Mouse (Mus musculus) myocyte (in vitro differentiated cells): ENCODE measurements at regions not wholly inside any gene's neighbourhood (a gene's known extent, or its start where the extent isn't known, plus 50 kb on each side); places are given as distances from the start of the nearest gene placed in this dataset.
A peak's percentile ranks its signal among the peaks of the same experiment; 100 is the strongest.

Source experiments
- H3K27me3 ChIP-seq: one replicate; pipeline ENCODE4 v1.6.1; 2011; ENCODE audit not compliant: control insufficient read depth, insufficient read depth, insufficient read length
- H3K36me3 ChIP-seq: one replicate; pipeline ENCODE4 v1.6.1; 2011; ENCODE audit not compliant: control insufficient read depth, insufficient read depth
- H3K4me2 ChIP-seq: one replicate; pipeline ENCODE4 v1.6.1; 2011; ENCODE audit warnings: low read depth, control low read depth
- H3K4me3 ChIP-seq: one replicate; pipeline ENCODE4 v1.5.1; 2011; ENCODE audit warnings: mild to moderate bottlenecking, control low read depth, moderate library complexity
- H3K79me2 ChIP-seq: one replicate; pipeline ENCODE4 v1.6.1; 2011; ENCODE audit not compliant: control insufficient read depth, insufficient read depth
- H3ac ChIP-seq: one replicate; pipeline ENCODE4 v1.6.1; 2011; ENCODE audit not compliant: control insufficient read depth, insufficient read length
- CEBPB ChIP-seq: IDR thresholded peaks from 2 replicates; pipeline ENCODE4 v1.6.1; 2011; ENCODE audit warnings: mild to moderate bottlenecking, moderate library complexity; ENCODE audit not compliant: poor library complexity, insufficient read depth, severe bottlenecking
- E2F4 ChIP-seq: IDR thresholded peaks from one replicate; pipeline ENCODE4 v1.6.1; 2011; ENCODE audit warnings: mild to moderate bottlenecking, control low read depth, moderate library complexity; ENCODE audit not compliant: insufficient read depth
- MAX ChIP-seq: IDR thresholded peaks from one replicate; pipeline ENCODE4 v1.6.1; 2011; ENCODE audit warnings: low read depth, mild to moderate bottlenecking, control low read depth
- MYOD1 ChIP-seq, 3 experiments: IDR thresholded peaks; one replicate each; pipeline ENCODE4 v1.6.1; 2011; ENCODE audit warnings: control low read depth in 2 of 3, low read depth in 2 of 3, mild to moderate bottlenecking in 2 of 3, moderate library complexity in 1 of 3; ENCODE audit not compliant: insufficient read length in 2 of 3, control insufficient read depth in 1 of 3
- MYOG ChIP-seq, 3 experiments: IDR thresholded peaks; one replicate each; pipeline ENCODE4 v1.6.1; 2011; ENCODE audit warnings: control low read depth in 2 of 3, low read depth in 2 of 3, mild to moderate bottlenecking in 2 of 3; ENCODE audit not compliant: insufficient read length in 2 of 3, control insufficient read depth in 1 of 3, insufficient read depth in 1 of 3
- POLR2A ChIP-seq: IDR thresholded peaks from one replicate; pipeline ENCODE4 v1.6.1; 2011; ENCODE audit warnings: low read depth, mild to moderate bottlenecking, control low read depth, moderate library complexity; ENCODE audit not compliant: insufficient read length
- POLR2AphosphoS2 ChIP-seq: IDR thresholded peaks from one replicate; pipeline ENCODE4 v1.6.1; 2011; ENCODE audit warnings: low read depth, control low read depth; ENCODE audit not compliant: insufficient read length
- REST ChIP-seq: IDR thresholded peaks from one replicate; pipeline ENCODE4 v1.6.1; 2011; ENCODE audit warnings: mild to moderate bottlenecking, control low read depth, moderate library complexity; ENCODE audit not compliant: insufficient read depth, insufficient read length
- SRF ChIP-seq: IDR thresholded peaks from one replicate; pipeline ENCODE4 v1.6.1; 2011; ENCODE audit warnings: low read depth; ENCODE audit not compliant: control insufficient read depth, insufficient read length
- TCF12 ChIP-seq: IDR thresholded peaks from one replicate; pipeline ENCODE4 v1.6.1; 2011; ENCODE audit warnings: mild to moderate bottlenecking, control low read depth; ENCODE audit not compliant: poor library complexity, insufficient read depth, severe bottlenecking
- TCF3 ChIP-seq: IDR thresholded peaks from one replicate; pipeline ENCODE4 v1.6.1; 2011; ENCODE audit warnings: low read depth, control low read depth; ENCODE audit not compliant: insufficient read length
- USF1 ChIP-seq: IDR thresholded peaks from one replicate; pipeline ENCODE4 v1.6.1; 2011; ENCODE audit warnings: low read depth, mild to moderate bottlenecking, control low read depth, moderate library complexity

GRCm38 (mm10) chr12:79910884-79911759 lies 201.7 kb downstream of the Zfp36l1 start:
- no peaks in the 10 kb centered on the region for H3K79me2 ChIP-seq
- TF ChIP-seq E2F4 (no peak), TCF12 (no peak), MYOD1 (IDR thresholded peaks at IDR 0.05; ENCODE audit: control insufficient read depth in 1 of 3, insufficient read length in 2 of 3, low read depth in 2 of 3) (no peak), CEBPB (no peak), REST (no peak), POLR2AphosphoS2 (no peak), MAX (no peak), USF1 (no peak)
- no peak overlapping the region for H3K4me3 ChIP-seq
- no peaks in the 10 kb centered on the region for H3K36me3 ChIP-seq
- no peak overlapping the region for H3ac ChIP-seq
- no peak overlapping the region for H3K4me2 ChIP-seq
- H3K27me3 ChIP-seq: no peaks in the 10 kb centered on the region

GRCm38 (mm10) chr12:79907583-79907982 lies 205.2 kb downstream of the Zfp36l1 start:
- TF ChIP-seq CEBPB (no peak), MYOG (IDR thresholded peaks at IDR 0.05; ENCODE audit: control insufficient read depth in 1 of 3, insufficient read depth in 1 of 3, insufficient read length in 2 of 3, low read depth in 2 of 3) (peak in 2 of 3 experiments; percentile 14 to 70), SRF (no peak), MYOD1 (IDR thresholded peaks at IDR 0.05; ENCODE audit: control insufficient read depth in 1 of 3, insufficient read length in 2 of 3, low read depth in 2 of 3) (peak in 2 of 3 experiments; percentile 52 to 81)
- H3K4me3 ChIP-seq: no peak overlapping the region

GRCm38 (mm10) chr12:79906738-79907365 lies 206.0 kb downstream of the Zfp36l1 start:
- no peaks in the 10 kb centered on the region for H3K27me3 ChIP-seq
- H3K4me2 ChIP-seq: peak overlapping the region; percentile 79
- H3K79me2 ChIP-seq: no peaks in the 10 kb centered on the region
- no peak overlapping the region for H3K4me3 ChIP-seq
- H3K36me3 ChIP-seq: no peaks in the 10 kb centered on the region
- TF ChIP-seq CEBPB: no peak
- peak in 1 of 3 experiments; percentile 49 for TF ChIP-seq MYOD1 (IDR thresholded peaks at IDR 0.05; ENCODE audit: control insufficient read depth in 1 of 3, insufficient read length in 2 of 3, low read depth in 2 of 3)
- H3ac ChIP-seq: no peak overlapping the region

More at GRCm38 (mm10) chr12:79907583-79907982, 205.2 kb downstream of the Zfp36l1 start:
- peak overlapping the region; percentile 79 for H3K4me2 ChIP-seq
- no peaks in the 10 kb centered on the region for H3K36me3 ChIP-seq
- H3K27me3 ChIP-seq: no peaks in the 10 kb centered on the region
- no peak overlapping the region for H3ac ChIP-seq
- H3K79me2 ChIP-seq: no peaks in the 10 kb centered on the region

GRCm38 (mm10) chr12:79905828-79906737 lies 206.7 kb downstream of the Zfp36l1 start:
- peak overlapping the region; percentile 79 for H3K4me2 ChIP-seq
- TF ChIP-seq POLR2A (no peak), REST (no peak), TCF12 (peak; percentile 86), CEBPB (no peak), MYOD1 (IDR thresholded peaks at IDR 0.05; ENCODE audit: control insufficient read depth in 1 of 3, insufficient read length in 2 of 3, low read depth in 2 of 3) (peak in 2 of 3 experiments; percentile 85 to 90), SRF (no peak), E2F4 (no peak), MAX (no peak), USF1 (no peak), POLR2AphosphoS2 (no peak), TCF3 (peak; percentile 59), MYOG (IDR thresholded peaks at IDR 0.05; ENCODE audit: control insufficient read depth in 1 of 3, insufficient read depth in 1 of 3, insufficient read length in 2 of 3, low read depth in 2 of 3) (peak; percentile 48 to 94 (median 79))
- no peaks in the 10 kb centered on the region for H3K79me2 ChIP-seq
- no peak overlapping the region for H3K4me3 ChIP-seq
- no peaks in the 10 kb centered on the region for H3K27me3 ChIP-seq
- H3ac ChIP-seq: no peak overlapping the region
- H3K36me3 ChIP-seq: no peaks in the 10 kb centered on the region
